Mouse (Mus musculus) CH12.LX (cell line): ENCODE measurements around the gene Elfn2. TPM values are rescaled to one million over a fixed set of nuclear protein-coding genes. Genes with fewer than 3 reads are reported as not detected.

Experiments used
- DNase-seq: peaks from one replicate; pipeline ENCODE4 v3.0.0-alpha.2; 2013; ENCODE audit errors: extremely low read depth
- H3K27ac ChIP-seq: 2 replicates; pipeline ENCODE4 v1.5.1; 2012; ENCODE audit warnings: low read depth, mild to moderate bottlenecking, control low read depth, moderate library complexity; ENCODE audit not compliant: insufficient read depth
- H3K27me3 ChIP-seq: replicated peaks from 2 replicates; pipeline ENCODE3; 2012; ENCODE audit warnings: inconsistent platforms
- H3K36me3 ChIP-seq, 2 experiments: replicated peaks in 1 of 2; 2 replicates each; pipeline versions ENCODE3 to v1.6.1; 2012; ENCODE audit warnings: inconsistent platforms in 1 of 2, low read length in 1 of 2, mild to moderate bottlenecking in 1 of 2, mixed read lengths in 1 of 2, moderate library complexity in 1 of 2; ENCODE audit not compliant: control insufficient read depth in 1 of 2, insufficient read depth in 1 of 2
- H3K4me1 ChIP-seq, 2 experiments: 2 replicates each; pipeline ENCODE4 v1.6.1; 2012; ENCODE audit warnings: inconsistent platforms in 1 of 2, moderate library complexity in 1 of 2; ENCODE audit not compliant: insufficient read depth in 2 of 2, control insufficient read depth in 1 of 2
- H3K4me2 ChIP-seq: 2 replicates; pipeline ENCODE4 v1.6.1; 2012; ENCODE audit warnings: low read depth, mild to moderate bottlenecking, control low read depth; ENCODE audit not compliant: poor library complexity, insufficient read depth, severe bottlenecking
- H3K4me3 ChIP-seq, 3 experiments: fragments of 150-350 bp in 1 of 3; sonication (generic) in 1 of 3; replicated peaks in 1 of 3; 2 replicates each; pipeline versions ENCODE3 to v1.5.1; 2011 to 2012; ENCODE audit warnings: low read depth in 2 of 3, low read length in 2 of 3, mild to moderate bottlenecking in 2 of 3, moderate library complexity in 2 of 3, control low read depth in 1 of 3, improper control_type of control experiment in 1 of 3, inconsistent platforms in 1 of 3, mixed read lengths in 1 of 3; ENCODE audit not compliant: poor library complexity in 1 of 3
- H3K79me2 ChIP-seq: replicated peaks from 2 replicates; pipeline ENCODE4 v1.6.1; 2012; ENCODE audit warnings: mild to moderate bottlenecking, moderate library complexity; ENCODE audit not compliant: control insufficient read depth, poor library complexity, insufficient read depth, severe bottlenecking; ENCODE audit errors: extremely low read depth
- H3K9ac ChIP-seq: 2 replicates; pipeline ENCODE4 v1.6.1; 2012; ENCODE audit warnings: low read depth, mild to moderate bottlenecking, control low read depth, moderate library complexity; ENCODE audit not compliant: insufficient read depth
- H3K9me3 ChIP-seq: replicated peaks from 2 replicates; pipeline ENCODE3; 2012; ENCODE audit warnings: low read length, inconsistent platforms, mixed read lengths
- BHLHE40 ChIP-seq: IDR thresholded peaks from 2 replicates; pipeline ENCODE4 v1.6.1; 2011; ENCODE audit warnings: mild to moderate bottlenecking, low read depth, low read length, improper control_type of control experiment
- CHD2 ChIP-seq: IDR thresholded peaks from 2 replicates; pipeline ENCODE4 v1.6.1; 2011; ENCODE audit warnings: low read length, improper control_type of control experiment
- GABPA ChIP-seq: IDR thresholded peaks from 2 replicates; pipeline ENCODE4 v1.6.1; 2012; ENCODE audit warnings: low read depth, low read length, improper control_type of control experiment, inconsistent platforms; ENCODE audit not compliant: insufficient replicate concordance
- HCFC1 ChIP-seq: IDR thresholded peaks from 2 replicates; pipeline ENCODE4 v1.6.1; 2012; ENCODE audit warnings: low read depth, mild to moderate bottlenecking, inconsistent platforms, low read length, improper control_type of control experiment
- KAT2A ChIP-seq: IDR thresholded peaks from 2 replicates; pipeline ENCODE4 v1.6.1; 2012; ENCODE audit warnings: low read length, improper control_type of control experiment, inconsistent platforms; ENCODE audit not compliant: insufficient replicate concordance
- MAX ChIP-seq: IDR thresholded peaks from 2 replicates; pipeline ENCODE4 v1.6.1; 2011; ENCODE audit warnings: low read length, improper control_type of control experiment
- MEF2A ChIP-seq: IDR thresholded peaks from 2 replicates; pipeline ENCODE4 v1.6.1; 2014; ENCODE audit warnings: low read depth, mild to moderate bottlenecking, inconsistent platforms, low read length, improper control_type of control experiment, borderline replicate concordance
- MXI1 ChIP-seq: IDR thresholded peaks from 2 replicates; pipeline ENCODE4 v1.6.1; 2011; ENCODE audit warnings: mild to moderate bottlenecking, low read depth, low read length, improper control_type of control experiment
- NELFE ChIP-seq: IDR thresholded peaks from 2 replicates; pipeline ENCODE4 v1.6.1; 2011; ENCODE audit warnings: low read depth, low read length, improper control_type of control experiment
- NRF1 ChIP-seq: IDR thresholded peaks from 2 replicates; pipeline ENCODE4 v1.6.1; 2014; ENCODE audit warnings: low read depth, mild to moderate bottlenecking, inconsistent platforms, low read length, improper control_type of control experiment, moderate library complexity
- POLR2A ChIP-seq: IDR thresholded peaks from 2 replicates; pipeline ENCODE4 v1.6.1; 2011; ENCODE audit warnings: low read depth, mild to moderate bottlenecking, improper control_type of control experiment, low read length
- POLR2AphosphoS2 ChIP-seq: IDR thresholded peaks from 2 replicates; pipeline ENCODE4 v1.6.1; 2011; ENCODE audit warnings: low read depth, low read length, improper control_type of control experiment
- RAD21 ChIP-seq: IDR thresholded peaks from 2 replicates; pipeline ENCODE4 v1.6.1; 2011; ENCODE audit warnings: low read depth, mild to moderate bottlenecking, low read length, improper control_type of control experiment, moderate library complexity
- RCOR1 ChIP-seq: conservative IDR thresholded peaks from 2 replicates; pipeline ENCODE4 v1.6.1; 2012; ENCODE audit warnings: low read depth, mild to moderate bottlenecking, inconsistent platforms, low read length, improper control_type of control experiment
- TBP ChIP-seq: conservative IDR thresholded peaks from 2 replicates; pipeline ENCODE4 v1.6.1; 2011; ENCODE audit warnings: low read depth, low read length, improper control_type of control experiment
- UBTF ChIP-seq: IDR thresholded peaks from 2 replicates; pipeline ENCODE4 v1.6.1; 2012; ENCODE audit warnings: low read depth, mild to moderate bottlenecking, inconsistent platforms, low read length, improper control_type of control experiment, moderate library complexity
- ZMIZ1 ChIP-seq: IDR thresholded peaks from 2 replicates; pipeline ENCODE4 v1.6.1; 2012; ENCODE audit warnings: low read depth, mild to moderate bottlenecking, inconsistent platforms, low read length, improper control_type of control experiment
- dilution Hi-C: fragments of 300-500 bp; cut with MboI; formaldehyde crosslinking; loops from 2 replicates; pipeline ENCODE4 v1.14.3; 2020; ENCODE audit warnings: low sequenced_read_pairs; ENCODE audit not compliant: extremely low pct_unique_long_range_greater_than_20kb, extremely low pct_ligation_motif_present
- in situ Hi-C: fragments of 300-500 bp; cut with MboI; formaldehyde crosslinking; loops from 3 replicates; pipeline ENCODE4 v1.14.3; 2019; ENCODE audit warnings: low sequenced_read_pairs, low pct_ligation_motif_present, low pct_unique_long_range_greater_than_20kb, mixed read lengths
- polyA plus RNA-seq: library from polyadenylated mRNA; unstranded; fragments of >175 nt; gene quantifications from 2 replicates; pipeline ENCODE4 v1.2.1, GENCODE M21; 2012; ENCODE audit warnings: low read depth; ENCODE audit not compliant: insufficient read length
- total RNA-seq, 2 experiments: library from RNA; depleted of rRNA; stranded (reverse); fragments of 300-350 nt in 1 of 2; fragments of >200 nt in 1 of 2; gene quantifications; 2 replicates each; pipeline ENCODE4 v1.2.3; 2012 to 2014

Gene Elfn2
- not detected in 2 replicates for total RNA-seq (2012; rRNA removed)
- not detected in 2 replicates for total RNA-seq (2014; rRNA removed)
- 0.06 TPM in 1 of 2 replicates, not detected in the other for polyA plus RNA-seq

- no peak for TF ChIP-seq NELFE
- TF ChIP-seq POLR2A: no peak
- TF ChIP-seq KAT2A: no peak
- TF ChIP-seq HCFC1: no peak
- TF ChIP-seq GABPA: no peak
- TF ChIP-seq TBP: no peak
- TF ChIP-seq BHLHE40: no peak
- TF ChIP-seq ZMIZ1: no peak
- TF ChIP-seq MEF2A: no peak
- H3K36me3 ChIP-seq: no peaks in the 10 kb centered on the region
- in situ Hi-C loops (no loop called here), dilution Hi-C loops (no loop called here)
- no peak within 1 kb of the TSS for H3K9ac ChIP-seq
- DNase-seq: no peak
- peaks cover 0 to 3% of the 10 kb centered on the region in 2 experiments; a peak in 1 of 4 replicates for H3K4me1 ChIP-seq
- H3K9me3 ChIP-seq: no peaks in the 10 kb centered on the region
- no peak within 1 kb of the TSS for H3K4me2 ChIP-seq
- no peaks in the 10 kb centered on the region for H3K79me2 ChIP-seq
- no peak within 1 kb of the TSS for H3K4me3 ChIP-seq
- H3K27me3 ChIP-seq: peaks cover 92% of the 10 kb centered on the region
- H3K27ac ChIP-seq: no peak within 1 kb of the TSS
Observed at GRCm38 (mm10) chr15:78718290-78719250, at the start of gene Elfn2. Gene Elfn2 (minus strand): TSS chr15:78718771.

DNA sequence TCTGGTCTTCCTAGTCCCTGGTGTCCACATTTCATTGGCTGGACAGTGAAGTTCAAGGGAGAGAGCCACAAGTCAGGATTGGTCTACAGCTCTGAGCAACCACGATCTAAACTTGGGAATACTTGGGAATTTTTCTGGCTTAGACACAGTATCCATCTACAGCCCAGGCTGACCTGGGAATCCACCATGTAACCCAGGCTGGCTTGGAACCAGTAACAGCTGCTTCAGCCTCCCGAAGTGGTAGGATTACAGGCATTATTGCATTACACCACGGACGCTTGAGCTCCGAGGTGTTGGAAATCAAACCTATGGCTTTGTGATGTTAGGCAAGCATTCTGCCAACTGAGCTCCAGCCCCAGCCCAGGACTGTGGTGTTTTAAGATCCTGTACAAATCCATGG, 45.1 kb upstream of the Elfn2 start:
- Histone ChIP-seq H3K27me3 (no peaks in the 10 kb centered on the region), H3K4me1 (peaks cover 12 to 49% of the 10 kb centered on the region in 2 experiments), H3K4me3 (no peak overlapping the region), H3K9me3 (peaks cover under 1% of the 10 kb centered on the region), H3K36me3 (peaks cover 29 to 97% of the 10 kb centered on the region in 2 experiments), H3K9ac (no peak overlapping the region), H3K4me2 (no peak overlapping the region), H3K79me2 (no peaks in the 10 kb centered on the region; the same call in 1 of the 2 replicates), H3K27ac (no peak overlapping the region)
- no peak for TF ChIP-seq RCOR1
- dilution Hi-C loops: no loop called here
- no peak for DNase-seq
- in situ Hi-C loops: no loop called here

DNA sequence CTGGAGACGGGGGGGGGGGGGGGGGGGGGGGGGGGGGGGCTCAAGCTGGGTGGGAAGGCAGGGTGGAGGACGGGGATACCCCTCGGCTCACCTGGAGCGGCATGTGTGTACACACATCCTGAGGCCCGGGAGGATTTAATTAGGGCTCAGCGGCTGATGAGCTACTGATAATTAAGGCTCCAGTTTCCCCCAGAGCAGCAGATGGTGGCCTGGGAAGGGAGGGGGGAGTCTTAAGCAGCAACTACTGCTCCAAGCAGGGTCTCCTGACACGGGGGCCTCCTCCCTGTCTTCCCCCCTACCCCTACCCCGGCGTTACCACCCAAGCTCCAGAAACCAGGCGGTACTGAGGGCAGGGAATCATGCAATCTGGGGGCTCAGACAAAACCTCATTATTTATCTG, 44.6 kb upstream of the Elfn2 start:
- Histone ChIP-seq H3K4me2 (no peak overlapping the region), H3K79me2 (no peaks in the 10 kb centered on the region), H3K4me1 (peaks cover 17 to 49% of the 10 kb centered on the region in 2 experiments), H3K27ac (no peak overlapping the region), H3K27me3 (no peaks in the 10 kb centered on the region), H3K36me3 (peaks cover 27 to 94% of the 10 kb centered on the region in 2 experiments), H3K4me3 (no peak overlapping the region), H3K9ac (no peak overlapping the region), H3K9me3 (no peaks in the 10 kb centered on the region)
- in situ Hi-C loops (no loop called here), dilution Hi-C loops (no loop called here)
- DNase-seq: no peak
- TF ChIP-seq MXI1: no peak
- TF ChIP-seq GABPA: no peak
- no peak for TF ChIP-seq RAD21
- no peak for TF ChIP-seq TBP
- TF ChIP-seq CHD2: no peak
- TF ChIP-seq POLR2AphosphoS2: no peak
- no peak for TF ChIP-seq NRF1
- no peak for TF ChIP-seq MAX
- TF ChIP-seq UBTF: no peak
- TF ChIP-seq BHLHE40: no peak
- no peak for TF ChIP-seq ZMIZ1
